Mouse (Mus musculus): Measurements from ENCODE around the gene Fut8.
A peak's percentile ranks its signal among the peaks of the same experiment; 100 is the strongest.

Fut8 gene

GRCm38 (mm10) chr12:77237950-77238530 lies at the start of gene Fut8:
Gene Fut8, plus strand, starts transcription at chr12:77238125.
- DNase-seq (ENCODE audit: inconsistent ontology term), result peak; percentile 93

- DNase-seq (ENCODE audit: inconsistent ontology term), result no peak
Measured at GRCm38 (mm10) chr12:77189161-77189560, 48.8 kb upstream of the Fut8 start.

GRCm38 (mm10) chr12:77189933-77190446 lies 47.9 kb upstream of the Fut8 start:
- no peak for DNase-seq (ENCODE audit: inconsistent ontology term)

DNA sequence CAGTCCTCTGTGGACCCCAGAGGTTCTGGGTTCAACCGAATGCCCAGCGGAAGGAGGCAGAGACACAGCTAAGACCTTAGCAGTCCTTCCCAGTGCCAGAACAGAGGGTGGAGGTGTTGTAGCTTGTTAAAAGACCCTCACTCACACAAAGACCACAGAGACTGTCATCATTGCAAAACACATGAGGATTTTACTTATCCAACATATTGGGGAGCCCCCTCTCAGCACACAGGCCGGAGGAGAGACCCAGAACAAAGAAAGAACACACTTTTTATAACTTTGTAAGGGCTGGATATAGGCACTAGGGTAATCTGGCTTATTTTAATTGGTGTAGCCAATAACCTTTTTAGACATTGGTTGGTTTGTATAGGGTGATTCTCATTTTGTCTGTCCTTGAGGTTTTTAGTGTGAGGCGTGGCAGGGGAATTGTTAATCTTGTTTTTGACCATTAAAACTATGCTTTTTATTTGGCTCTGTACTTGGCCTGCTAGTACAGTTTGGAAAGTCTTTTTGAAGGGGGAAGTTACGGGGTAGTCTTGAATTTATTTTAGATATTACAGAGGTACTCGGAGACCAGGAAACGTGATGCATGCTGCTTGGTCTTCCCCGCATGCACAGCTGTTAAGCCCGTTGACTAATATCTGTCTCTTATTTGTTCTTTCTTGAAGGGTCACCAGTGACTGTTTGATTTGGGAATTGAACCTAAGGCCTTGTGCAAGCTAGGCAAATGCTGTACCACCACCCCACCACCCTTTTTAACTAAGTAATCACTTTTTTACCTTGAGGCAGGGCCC lies 46.2 kb upstream of the Fut8 start:
- no peak for DNase-seq (ENCODE audit: inconsistent ontology term)

GRCm38 (mm10) chr12:77192714-77193113 lies 45.2 kb upstream of the Fut8 start:
- no peak for DNase-seq (ENCODE audit: inconsistent ontology term)

DNA sequence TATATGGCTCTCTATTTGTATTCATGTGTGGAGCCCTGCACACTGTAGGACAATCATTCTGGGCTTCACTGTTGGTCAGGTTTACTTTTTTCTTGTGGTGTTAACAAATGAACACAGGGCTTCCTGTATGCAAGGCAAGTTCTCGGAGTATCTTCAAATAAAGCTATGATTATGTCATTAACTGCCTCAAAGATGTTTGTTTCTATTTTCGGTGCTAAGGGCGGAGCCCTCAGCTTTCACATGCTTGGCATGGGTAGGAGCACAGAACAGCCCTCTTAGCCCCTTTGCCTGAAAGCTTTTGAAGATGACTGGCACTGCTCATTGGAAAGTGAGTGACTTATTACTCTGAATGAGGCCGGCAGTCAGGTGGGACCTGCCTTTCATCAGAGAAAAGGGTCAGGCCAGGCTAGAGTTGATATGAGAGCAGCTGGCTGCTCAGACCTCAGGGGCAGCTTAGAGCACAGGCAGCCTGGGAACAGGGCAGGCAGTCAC lies 44.7 kb upstream of the Fut8 start:
- DNase-seq (ENCODE audit: inconsistent ontology term), result no peak

- no peak for DNase-seq (ENCODE audit: inconsistent ontology term)
Measured at GRCm38 (mm10) chr12:77195044-77195443, 42.9 kb upstream of the Fut8 start.

GRCm38 (mm10) chr12:77196529-77197095 lies 41.3 kb upstream of the Fut8 start:
- no peak for DNase-seq (ENCODE audit: inconsistent ontology term)

DNA sequence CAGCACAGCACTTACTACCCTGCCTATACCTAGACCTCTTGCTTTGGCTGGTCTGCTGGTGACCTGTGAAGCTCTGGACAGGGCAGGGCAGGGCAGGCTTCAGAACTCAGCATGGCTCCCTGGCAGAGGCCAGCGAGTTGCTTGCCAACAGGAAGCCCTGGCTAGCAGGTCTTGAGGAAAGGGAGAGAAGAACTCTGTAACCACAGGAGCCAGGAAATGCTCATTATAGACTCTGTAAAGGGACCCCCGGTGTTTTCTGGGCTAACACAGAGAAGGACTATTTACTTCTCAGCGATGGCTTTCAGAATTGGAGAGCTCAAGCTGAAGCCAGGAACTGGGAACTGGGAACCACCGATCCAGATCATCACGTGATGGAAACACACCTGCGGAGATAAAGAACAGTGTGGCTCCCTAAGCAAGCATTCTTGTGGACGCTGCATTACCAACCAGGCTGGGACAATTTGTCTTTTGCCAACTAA lies 40.8 kb upstream of the Fut8 start:
- DNase-seq (ENCODE audit: inconsistent ontology term), result peak; percentile 37

DNA sequence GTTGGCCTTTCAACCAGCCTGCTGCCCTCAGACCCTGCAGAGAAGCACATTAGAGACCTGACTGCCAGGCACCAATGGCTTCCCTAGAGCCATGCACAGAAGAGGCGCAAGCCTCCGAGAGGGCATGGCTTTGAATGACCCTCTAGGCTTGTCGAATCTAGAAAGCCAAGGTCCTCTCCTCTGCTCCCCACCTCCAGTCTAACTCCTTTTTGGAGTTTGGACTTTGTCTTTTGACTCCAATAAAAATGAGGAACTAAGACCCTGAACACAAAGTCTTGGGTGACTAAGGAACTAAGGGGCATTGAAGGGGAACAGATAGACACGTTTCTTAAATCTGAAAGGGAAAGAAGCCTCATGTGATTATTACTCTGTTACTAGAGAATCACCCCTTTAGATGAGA lies 39.7 kb upstream of the Fut8 start:
- no peak for DNase-seq (ENCODE audit: inconsistent ontology term)

GRCm38 (mm10) chr12:77201461-77202143 lies 36.3 kb upstream of the Fut8 start:
- DNase-seq (ENCODE audit: inconsistent ontology term), result no peak

GRCm38 (mm10) chr12:77203136-77203535 lies 34.8 kb upstream of the Fut8 start:
- DNase-seq (ENCODE audit: inconsistent ontology term), result no peak

GRCm38 (mm10) chr12:77206852-77207251 lies 31.1 kb upstream of the Fut8 start:
- no peak for DNase-seq (ENCODE audit: inconsistent ontology term)

DNA sequence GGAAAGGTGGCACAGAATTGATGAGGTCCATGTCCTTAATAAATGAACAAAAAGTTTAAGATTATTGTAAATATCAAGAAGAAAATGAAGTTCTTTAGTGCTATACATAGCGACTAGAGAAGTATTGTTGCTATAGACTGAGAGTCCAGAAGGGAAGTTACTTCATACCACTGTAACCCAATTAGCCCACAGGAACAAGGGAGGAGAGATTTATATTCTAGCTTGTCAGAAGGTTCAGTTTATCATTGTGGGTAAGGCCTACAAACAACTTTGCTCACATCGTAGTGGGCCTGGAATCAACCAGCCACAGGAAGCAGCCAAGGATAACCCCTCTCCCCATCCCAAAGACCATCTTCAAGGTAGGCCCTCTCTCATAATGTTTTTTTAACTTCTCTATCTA lies 29.9 kb upstream of the Fut8 start:
- no peak for DNase-seq (ENCODE audit: inconsistent ontology term)

GRCm38 (mm10) chr12:77208576-77209180 lies 29.2 kb upstream of the Fut8 start:
- DNase-seq (ENCODE audit: inconsistent ontology term), result no peak

DNA sequence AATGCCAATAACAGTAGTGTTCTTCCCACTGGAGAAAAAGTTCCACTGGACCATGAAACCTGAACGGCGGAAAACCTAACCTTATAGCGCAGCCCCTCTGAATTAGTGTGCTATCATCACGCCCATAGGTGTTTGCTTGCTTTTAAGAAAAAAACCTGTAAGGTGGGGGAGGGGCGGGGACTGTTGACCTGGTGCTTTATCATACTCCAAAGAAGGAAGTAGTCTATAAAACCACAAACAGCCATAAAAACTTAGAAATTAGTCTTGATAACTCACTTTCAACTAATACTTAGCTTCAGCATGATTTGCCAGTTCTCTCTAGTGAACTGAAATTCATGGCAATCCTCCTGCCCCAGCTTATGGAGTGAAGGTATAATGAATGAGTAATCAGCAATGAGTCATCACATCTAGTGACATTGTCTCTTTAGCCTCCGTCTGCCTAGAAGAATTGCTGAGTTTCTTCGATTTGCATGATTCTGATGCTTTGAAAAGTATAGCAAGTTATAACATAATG lies 26.2 kb upstream of the Fut8 start:
- DNase-seq (ENCODE audit: inconsistent ontology term), result no peak

GRCm38 (mm10) chr12:77213896-77214564 lies 23.9 kb upstream of the Fut8 start:
- DNase-seq (ENCODE audit: inconsistent ontology term), result no peak

GRCm38 (mm10) chr12:77214565-77214909 lies 23.4 kb upstream of the Fut8 start:
- DNase-seq (ENCODE audit: inconsistent ontology term), result no peak

DNA sequence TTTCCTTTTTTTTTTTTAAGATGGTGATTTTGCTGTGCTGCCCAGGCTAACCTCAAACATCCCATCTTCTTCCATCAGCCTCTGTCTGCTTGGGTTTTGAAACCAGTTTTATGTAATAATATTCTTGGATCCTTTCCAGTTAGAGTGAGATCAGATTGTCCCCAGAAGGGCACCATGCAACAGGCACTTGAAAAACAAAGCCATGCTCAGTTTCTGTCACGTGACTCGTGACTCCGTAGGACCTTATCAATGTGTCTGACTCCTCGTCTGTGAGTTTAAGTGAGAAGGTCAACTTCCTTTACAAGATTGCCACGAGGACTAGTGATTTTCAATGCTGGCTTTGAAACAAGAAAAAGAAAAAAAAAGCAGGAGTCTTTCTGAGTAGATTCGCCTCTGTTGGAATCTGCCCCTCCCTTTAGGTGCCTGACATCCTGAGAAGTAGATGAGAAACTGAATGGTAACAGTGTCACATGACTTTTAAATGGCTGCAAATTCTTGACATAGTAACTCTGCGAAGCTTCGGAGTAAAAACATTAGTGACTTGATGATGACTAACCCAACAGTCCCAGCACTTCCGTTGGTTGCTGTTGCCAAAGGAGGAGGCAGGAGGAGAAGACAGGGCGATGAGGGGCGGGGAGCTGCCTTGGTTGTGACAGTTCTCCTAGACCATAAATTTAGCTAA lies 21.3 kb upstream of the Fut8 start:
- DNase-seq (ENCODE audit: inconsistent ontology term), result no peak

DNA sequence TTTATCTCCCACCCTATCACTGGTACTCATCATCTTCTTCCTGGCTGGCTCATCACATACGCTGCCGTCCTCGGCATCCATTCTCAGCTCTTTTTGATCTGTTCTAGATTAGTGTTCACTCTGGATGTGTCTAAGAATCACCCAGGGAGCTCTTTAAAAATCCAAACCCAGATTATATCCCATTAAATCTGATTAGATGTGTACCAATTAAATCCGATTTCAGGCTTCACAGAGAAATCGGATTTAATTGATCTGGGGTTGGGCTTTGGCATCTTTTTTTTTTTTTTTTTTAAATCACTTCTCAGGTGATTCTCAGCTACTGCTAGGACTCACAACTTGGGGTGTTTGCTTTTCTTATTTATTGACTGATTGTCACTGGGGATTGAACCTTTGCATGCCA lies 17.3 kb upstream of the Fut8 start:
- no peak for DNase-seq (ENCODE audit: inconsistent ontology term)
